25 mouse cellular contexts compared by ENCODE assay signal in the genomic region with DNA sequence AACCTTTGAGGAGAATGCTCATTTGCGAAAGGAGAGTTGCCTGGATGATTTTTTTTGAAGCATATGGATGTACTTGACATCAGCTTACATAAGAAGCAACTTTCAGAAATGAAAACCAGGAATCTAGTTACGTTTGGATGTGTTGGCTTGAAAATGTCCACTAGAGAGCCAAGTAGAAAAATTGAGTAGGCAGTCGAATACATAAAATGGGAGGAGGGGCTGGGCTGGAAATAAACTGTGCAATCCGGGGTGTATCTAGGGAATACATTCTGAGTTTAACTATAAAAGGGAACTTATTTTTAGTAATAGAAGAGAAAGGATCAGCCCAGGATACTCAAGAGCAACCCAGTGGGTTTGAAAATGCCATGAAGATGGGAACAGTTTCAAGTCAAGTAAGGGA.
DNase-seq lines count a peak whose midpoint lies in the region; ATAC-seq and TF ChIP-seq lines count a peak whose summit lies in the region.
"Had no signal": no experiment of that assay in that cellular context is flagged by ENCODE, and none has a peak within 500 bp of the region (broad histone marks: within the 10 kb centered on the region; RNA-seq: fewer than 3 reads in every experiment).

No protein-coding gene starts in this region.

- H3K4me1 ChIP-seq in limb, embryonic 14.5 days (ENCODE audit: control insufficient read depth, insufficient read depth, low read length): no peaks in the 10 kb centered on the region
- no peaks in the 10 kb centered on the region for H3K4me1 ChIP-seq in limb, embryonic 10.5 days
- H3K4me1 ChIP-seq: heart, embryonic 15.5 days; kidney, embryonic 15.5 days; liver, embryonic 12.5 days had no signal

- no peak for TF ChIP-seq POLR2A in limb, embryonic 14.5 days (IDR thresholded peaks at IDR 0.05; ENCODE audit: borderline replicate concordance, extremely low read depth, insufficient read depth, insufficient read length)

- no peak overlapping the region for H3K27ac ChIP-seq in limb, embryonic 14.5 days (replicated peaks; ENCODE audit: low read depth, low read length)
- H3K27ac ChIP-seq in limb, embryonic 10.5 days: no peak overlapping the region
- H3K27ac ChIP-seq: heart, embryonic 15.5 days; hindbrain, postnatal 0 days; kidney, embryonic 15.5 days; liver, embryonic 12.5 days; stomach, postnatal 0 days had no signal

- no peaks in the 10 kb centered on the region for H3K9me3 ChIP-seq in limb, embryonic 14.5 days (ENCODE audit: control insufficient read depth, low read length)
- no peaks in the 10 kb centered on the region for H3K9me3 ChIP-seq in limb, embryonic 10.5 days (replicated peaks)
- H3K9me3 ChIP-seq: heart, embryonic 15.5 days; kidney, embryonic 15.5 days; liver, embryonic 12.5 days had no signal

- WGBS in limb, embryonic 14.5 days: 59% methylated on average over 4 of the region's 4 CpGs
- 84% methylated on average over 4 of the region's 4 CpGs for WGBS in limb, embryonic 10.5 days

- H3K4me2 ChIP-seq in limb, embryonic 14.5 days (replicated peaks; ENCODE audit: low read depth, low read length, severe bottlenecking): no peak overlapping the region
- H3K4me2 ChIP-seq: heart, embryonic 15.5 days; kidney, embryonic 15.5 days; liver, embryonic 12.5 days; lung, embryonic 14.5 days had no signal

- ATAC-seq in frontal cortex, adult (ENCODE audit: low TSS enrichment): peak; percentile 84
- ATAC-seq in limb, embryonic 14.5 days (ENCODE audit: low FRiP score, low read depth): 0 out of 2 replicates have a peak, but pooled peaks have one; percentile 23
- ATAC-seq: forebrain, embryonic 14.5 days; hindbrain, postnatal 0 days; intestine, postnatal 0 days; liver, embryonic 12.5 days; midbrain, embryonic 16.5 days had no signal

- DNase-seq in frontal cortex, postnatal 25 days (ENCODE audit: low spot score in 2 of 2): no peak
- DNase-seq in limb, embryonic 14.5 days (ENCODE audit: low spot score): peak; percentile 42
- DNase-seq in limb, embryonic 10.5 days (ENCODE audit: low spot score): no peak
- DNase-seq in left cerebral cortex, adult 18-20 months (ENCODE audit: low spot score in 2 of 2): peak; percentile 34 to 62
- DNase-seq in right cerebral cortex, postnatal 14 days: peak; percentile 11
- DNase-seq in adrenal gland, postnatal 25 days: no peak
- no peak for DNase-seq in kidney, postnatal 25 days
- DNase-seq: adrenal gland, postnatal 36 days; cerebellum, adult 18-20 months; gastrocnemius, postnatal 10 days; lung, embryonic 14.5 days; lung, postnatal 4 days; retina, postnatal 1 day; thymus, postnatal 14 days had no signal

- H3K36me3 ChIP-seq in limb, embryonic 14.5 days (ENCODE audit: control insufficient read depth, insufficient read depth, low read length): no peaks in the 10 kb centered on the region
- no peaks in the 10 kb centered on the region for H3K36me3 ChIP-seq in limb, embryonic 10.5 days
- H3K36me3 ChIP-seq: heart, embryonic 15.5 days; kidney, embryonic 15.5 days; liver, embryonic 12.5 days had no signal

- no peak overlapping the region for H3K9ac ChIP-seq in limb, embryonic 14.5 days (ENCODE audit: low read depth, low read length, severe bottlenecking)
- H3K9ac ChIP-seq: heart, embryonic 15.5 days; kidney, embryonic 15.5 days; liver, embryonic 12.5 days; lung, embryonic 14.5 days had no signal

- H3K4me3 ChIP-seq in limb, embryonic 14.5 days (replicated peaks; ENCODE audit: low read length): no peak overlapping the region
- H3K4me3 ChIP-seq in limb, embryonic 10.5 days: no peak overlapping the region
- H3K4me3 ChIP-seq: erythroblast, embryonic 14.5 days; heart, embryonic 15.5 days; kidney, embryonic 15.5 days; liver, embryonic 12.5 days had no signal

- H3K27me3 ChIP-seq in limb, embryonic 14.5 days (ENCODE audit: control insufficient read depth, insufficient read depth, low read length): no peaks in the 10 kb centered on the region
- no peaks in the 10 kb centered on the region for H3K27me3 ChIP-seq in limb, embryonic 10.5 days (ENCODE audit: low read depth, poor library complexity, severe bottlenecking)
- H3K27me3 ChIP-seq: CH12.LX; heart, embryonic 15.5 days; kidney, embryonic 15.5 days; liver, embryonic 12.5 days had no signal

Comparison
In these comparisons a context has a peak if more than half of its experiments do, and no peak if none do; other contexts are left out.
1. DNase-seq: peak in limb, embryonic 14.5 days (single experiment), left cerebral cortex, adult 18-20 months (2 of 2) and right cerebral cortex, postnatal 14 days (single experiment); none in frontal cortex, postnatal 25 days (0 of 2), limb, embryonic 10.5 days (single experiment), adrenal gland, postnatal 25 days (single experiment) and kidney, postnatal 25 days (0 of 2).